In genomic region chr11:61648749-61649115, GRCm38 (mm10) we compare ENCODE assay signal across 10 mouse cellular contexts. TPM values are rescaled to one million over a fixed set of nuclear protein-coding genes. Genes with fewer than 3 reads are reported as not detected.
DNase-seq lines count a peak whose midpoint lies in the region; ATAC-seq lines count a peak whose summit lies in the region.
"Had no signal": no experiment of that assay in that cellular context is flagged by ENCODE, and none has a peak within 500 bp of the region (broad histone marks: within the 10 kb centered on the region; RNA-seq: fewer than 3 reads in every experiment).

No protein-coding gene starts in this region.

- H3K27me3 ChIP-seq in forebrain, embryonic 13.5 days = 0 out of 2 replicates have a peak, but pooled peaks cover 3% of the 10 kb centered on the region
- H3K27me3 ChIP-seq in embryonic facial prominence, embryonic 10.5 days (replicated peaks; ENCODE audit: low read depth, poor library complexity, severe bottlenecking) = no peaks in the 10 kb centered on the region
- H3K27me3 ChIP-seq: neural tube, embryonic 15.5 days had no signal

- H3K36me3 ChIP-seq in forebrain, embryonic 13.5 days (ENCODE audit: poor library complexity, severe bottlenecking) = no peaks in the 10 kb centered on the region
- no peaks in the 10 kb centered on the region for H3K36me3 ChIP-seq in embryonic facial prominence, embryonic 10.5 days (replicated peaks)
- H3K36me3 ChIP-seq: G1E; neural tube, embryonic 15.5 days had no signal

- H3K27ac ChIP-seq in forebrain, embryonic 13.5 days = no peak overlapping the region
- no peak overlapping the region for H3K27ac ChIP-seq in embryonic facial prominence, embryonic 10.5 days (replicated peaks)
- H3K27ac ChIP-seq: neural tube, embryonic 15.5 days had no signal

- H3K4me3 ChIP-seq in forebrain, embryonic 13.5 days = no peak overlapping the region
- H3K4me3 ChIP-seq in embryonic facial prominence, embryonic 10.5 days = no peak overlapping the region
- H3K4me3 ChIP-seq: neural tube, embryonic 15.5 days had no signal

- H3K4me2 ChIP-seq in forebrain, embryonic 13.5 days = no peak overlapping the region
- H3K4me2 ChIP-seq: neural tube, embryonic 15.5 days had no signal

- ATAC-seq in forebrain, embryonic 13.5 days = no peak
- ATAC-seq: liver, postnatal 0 days had no signal

- H3K9me3 ChIP-seq in forebrain, embryonic 13.5 days (replicated peaks) = no peaks in the 10 kb centered on the region
- no peaks in the 10 kb centered on the region for H3K9me3 ChIP-seq in embryonic facial prominence, embryonic 10.5 days
- H3K9me3 ChIP-seq: G1E; neural tube, embryonic 15.5 days had no signal

- no peak overlapping the region for H3K9ac ChIP-seq in forebrain, embryonic 13.5 days
- H3K9ac ChIP-seq: liver, postnatal 0 days; neural tube, embryonic 15.5 days had no signal

- peak; percentile 57 for DNase-seq in CD4-positive helper T cell, adult 2 months (ENCODE audit: low read depth, low spot score)
- peak; percentile 20 for DNase-seq in Muller cell, postnatal 12 days (ENCODE audit: inconsistent ontology term)
- peak; percentile 76 for DNase-seq in layer of hippocampus, adult 9-11 months
- peak; percentile 57 for DNase-seq in right cerebral cortex, postnatal 14 days
- no peak for DNase-seq in gastrocnemius, postnatal 10 days
- no peak for DNase-seq in embryonic facial prominence, embryonic 10.5 days (ENCODE audit: low spot score)
- DNase-seq: liver, postnatal 0 days had no signal

- H3K4me1 ChIP-seq in forebrain, embryonic 13.5 days = no peaks in the 10 kb centered on the region
- peaks cover 6% of the 10 kb centered on the region; the same call in 1 of the 2 replicates for H3K4me1 ChIP-seq in embryonic facial prominence, embryonic 10.5 days
- H3K4me1 ChIP-seq: neural tube, embryonic 15.5 days had no signal

- WGBS in forebrain, embryonic 13.5 days = 88% methylated on average over 7 of the region's 7 CpGs
- 85% methylated on average over 7 of the region's 7 CpGs for WGBS in embryonic facial prominence, embryonic 10.5 days

RNA-seq across cellular contexts. Expression of gene Grap, which starts 4.3 kb away (rescaled TPM):
- 6.9 and 8.2 TPM in 2 replicates for polyA plus RNA-seq in forebrain, embryonic 13.5 days (2015; fragmentation: Nextera tagmentation; extraction: Ambion mirVana)
- total RNA-seq in gastrocnemius, postnatal 10 days (2021) = 1 to 10 TPM; 7.0 to 8.0 TPM
- polyA plus RNA-seq in embryonic facial prominence, embryonic 10.5 days (2016; fragmentation: Nextera tagmentation; extraction: Ambion mirVana) = 6.0 and 6.5 TPM in 2 replicates

RNA-seq across cellular contexts. Expression of gene Fam83g, which starts 35.2 kb away (rescaled TPM):
- polyA plus RNA-seq in forebrain, embryonic 13.5 days (2015; fragmentation: Nextera tagmentation; extraction: Ambion mirVana) = 0.32 and 0.33 TPM in 2 replicates
- total RNA-seq in gastrocnemius, postnatal 10 days (2021) = under 1 TPM; 0.16 to 0.41 TPM
- 2.2 and 2.3 TPM in 2 replicates for polyA plus RNA-seq in embryonic facial prominence, embryonic 10.5 days (2016; fragmentation: Nextera tagmentation; extraction: Ambion mirVana)
- polyA plus RNA-seq: G1E had no signal

Comparison
In these comparisons a context has a peak if more than half of its experiments do, and no peak if none do; other contexts are left out.
1. DNase-seq: peak in CD4-positive helper T cell, adult 2 months (single experiment), Muller cell, postnatal 12 days (single experiment), layer of hippocampus, adult 9-11 months (single experiment) and right cerebral cortex, postnatal 14 days (single experiment); none in gastrocnemius, postnatal 10 days (single experiment) and embryonic facial prominence, embryonic 10.5 days (single experiment).